Mouse (Mus musculus): ENCODE measurements around the gene Polr2e.

The Polr2e gene

DNA sequence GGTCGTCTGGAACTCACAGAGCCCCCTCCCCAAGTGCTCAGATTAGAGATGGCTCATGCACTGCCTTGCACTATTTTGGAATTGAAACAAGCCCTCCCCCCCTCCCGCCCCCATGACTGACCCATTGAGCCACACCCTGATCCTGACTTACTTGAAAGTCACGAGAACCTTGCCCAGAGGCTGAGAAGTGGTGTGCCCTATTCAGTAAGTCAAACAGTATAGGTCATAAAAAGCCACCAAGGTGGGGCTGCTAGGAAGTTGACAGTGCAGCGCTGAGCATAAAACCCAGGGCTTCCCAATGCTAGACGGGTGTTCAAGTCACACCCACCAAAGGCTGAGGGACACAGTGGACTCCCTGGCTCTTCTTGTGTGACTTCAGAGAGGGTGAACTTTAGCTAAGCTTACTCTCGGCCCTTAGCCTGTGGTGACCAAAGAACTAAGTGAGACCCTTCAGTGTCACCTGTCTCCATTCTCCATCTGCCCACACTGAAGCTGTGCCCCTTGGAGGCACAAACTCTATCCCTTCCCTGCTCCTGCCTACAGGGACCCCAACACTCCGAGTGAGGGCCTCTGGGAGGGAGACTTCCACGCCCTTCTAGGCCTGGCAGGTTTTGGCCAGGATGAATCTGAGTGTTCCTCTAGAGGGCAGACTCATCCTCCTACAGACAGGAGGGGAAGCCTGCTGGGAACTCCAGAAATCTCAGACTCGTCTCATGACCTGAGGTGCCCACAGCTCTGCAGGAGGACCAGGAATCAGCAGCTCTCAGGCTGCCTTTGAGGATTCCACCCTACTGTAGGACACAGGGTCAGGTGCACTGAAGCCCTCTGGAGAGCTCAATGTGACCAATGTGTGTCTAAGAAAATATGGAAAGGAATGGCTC, 5.8 kb downstream of the Polr2e start:
- no peak for DNase-seq (ENCODE audit: low spot score)

DNA sequence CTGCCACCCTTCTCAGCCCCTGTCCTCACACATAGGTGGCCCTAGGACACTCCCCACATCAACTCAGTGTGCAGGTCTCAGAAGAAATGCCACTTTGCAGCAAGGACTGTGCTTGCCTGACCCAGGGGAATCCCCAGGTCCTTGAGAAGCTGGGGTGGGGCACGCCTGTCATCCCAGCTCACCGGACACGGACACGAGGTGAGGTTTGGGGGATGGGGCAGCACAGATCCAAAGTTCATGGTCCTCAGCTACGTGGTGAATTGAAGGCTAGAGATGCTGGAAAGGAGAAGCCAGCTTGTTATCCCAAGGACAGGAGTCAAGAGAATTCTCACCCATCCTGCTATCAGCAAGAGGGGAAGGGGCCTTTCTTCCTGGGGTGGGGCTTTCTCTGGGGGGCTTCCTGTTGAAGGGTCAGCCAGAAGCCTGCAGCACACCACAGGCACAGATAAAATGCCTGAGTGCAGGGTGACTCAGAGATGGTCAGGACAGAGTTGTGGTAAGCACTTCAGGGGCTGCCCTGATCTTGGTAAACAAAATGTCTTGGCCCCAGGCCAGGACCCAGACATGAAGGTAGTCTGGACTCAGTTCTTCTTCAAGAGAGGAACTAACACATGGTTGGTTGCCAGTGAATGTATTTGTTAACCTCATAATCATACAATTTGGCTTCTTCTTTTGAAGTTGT, 6.7 kb downstream of the Polr2e start:
- DNase-seq (ENCODE audit: low spot score), result no peak

DNA sequence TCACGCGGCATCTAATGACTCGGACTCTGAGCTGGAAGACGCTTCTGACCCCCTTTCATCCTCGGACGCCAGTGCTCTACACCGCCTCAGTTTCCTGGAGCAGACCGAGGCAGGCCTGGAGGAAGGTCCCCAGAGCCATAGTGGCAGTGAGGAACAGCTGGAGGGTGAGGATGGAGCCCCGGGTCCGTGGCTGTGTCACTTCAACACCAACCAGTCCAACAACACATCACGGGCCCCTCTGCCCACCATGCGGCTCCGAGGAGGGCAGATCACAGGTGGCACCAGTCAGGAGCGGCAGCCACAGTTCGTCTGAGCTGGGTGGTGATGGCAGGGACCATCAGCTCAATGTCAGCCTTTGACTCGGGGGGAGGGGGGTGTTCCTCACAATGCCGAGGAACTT, 8.9 kb downstream of the Polr2e start:
- no peak for DNase-seq (ENCODE audit: low spot score)

DNA sequence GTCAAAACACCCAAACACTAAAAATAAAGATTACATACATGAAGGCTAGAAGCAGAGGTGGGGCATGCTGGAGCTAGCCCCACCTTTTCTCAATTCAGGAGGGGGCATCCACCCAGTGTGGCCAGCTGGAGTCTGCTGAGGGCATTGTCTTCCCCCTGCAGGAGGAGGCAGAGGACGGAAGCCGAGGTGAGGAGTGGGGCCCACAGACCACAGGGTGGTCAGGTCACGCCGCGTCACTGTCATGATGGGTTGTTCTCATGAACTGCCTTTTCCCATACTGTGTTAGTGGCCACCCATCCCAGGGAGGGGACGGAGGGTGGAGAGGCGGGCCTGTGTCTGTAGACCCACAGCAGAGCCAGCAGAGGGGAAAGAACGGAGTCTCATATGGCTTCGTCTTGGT, 9.4 kb downstream of the Polr2e start:
- DNase-seq (ENCODE audit: low spot score), result no peak

DNA sequence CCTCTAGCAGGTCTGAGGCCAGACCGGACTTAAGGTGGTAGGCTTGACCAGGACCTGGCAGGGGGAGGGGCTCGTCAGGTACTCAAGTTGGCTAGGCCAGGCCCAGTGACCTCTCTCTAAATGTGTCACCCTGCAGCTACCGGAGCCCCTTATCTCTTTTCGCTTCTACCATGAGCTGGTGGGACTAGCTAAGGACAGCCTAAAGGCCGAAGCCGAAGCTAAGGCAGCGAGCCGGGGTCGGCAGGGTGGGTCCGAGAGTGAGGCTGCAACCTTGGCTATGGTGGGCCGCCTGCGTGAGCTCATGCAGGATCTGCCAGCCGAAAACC, 11.1 kb downstream of the Polr2e start:
- DNase-seq (ENCODE audit: low spot score), result no peak

DNA sequence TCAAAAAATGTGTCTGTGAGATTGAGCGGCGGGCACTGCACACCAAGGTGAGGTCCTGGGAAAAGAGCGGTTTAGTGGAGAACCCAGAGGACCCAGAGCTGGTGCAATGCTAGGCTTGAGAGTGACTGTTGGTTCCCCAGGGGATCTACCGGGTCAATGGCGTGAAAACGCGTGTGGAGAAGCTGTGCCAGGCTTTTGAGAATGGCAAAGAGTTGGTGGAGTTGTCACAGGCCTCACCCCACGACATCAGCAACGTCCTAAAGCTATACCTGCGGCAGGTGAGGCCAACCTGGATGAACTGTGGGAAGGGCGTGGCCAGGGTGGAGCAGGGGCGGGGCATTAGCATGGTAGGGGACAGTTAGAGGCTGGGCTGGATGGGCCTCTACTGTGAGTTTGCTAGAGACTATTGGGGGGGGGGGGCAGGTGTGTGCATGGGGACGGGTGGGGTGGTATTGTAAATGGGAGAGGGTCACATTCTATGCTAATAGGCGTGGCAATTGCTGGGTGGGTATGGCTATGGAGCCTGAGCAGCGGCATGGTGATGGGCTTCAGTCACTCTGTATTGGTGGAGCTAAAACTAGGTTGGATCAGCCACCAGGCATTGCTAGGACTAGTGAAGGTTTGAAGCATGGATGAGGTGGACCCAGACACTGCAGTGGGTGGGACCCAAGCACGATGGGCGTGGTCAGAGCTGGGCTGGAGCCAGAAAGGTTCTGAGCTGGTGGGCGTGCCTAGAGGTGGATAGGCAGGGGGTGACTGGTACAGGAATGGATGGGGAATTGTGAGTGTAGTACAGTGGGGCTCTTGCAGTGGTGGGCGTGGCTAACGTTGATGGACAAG, 11.7 kb downstream of the Polr2e start:
- DNase-seq (ENCODE audit: low spot score), result no peak

DNA sequence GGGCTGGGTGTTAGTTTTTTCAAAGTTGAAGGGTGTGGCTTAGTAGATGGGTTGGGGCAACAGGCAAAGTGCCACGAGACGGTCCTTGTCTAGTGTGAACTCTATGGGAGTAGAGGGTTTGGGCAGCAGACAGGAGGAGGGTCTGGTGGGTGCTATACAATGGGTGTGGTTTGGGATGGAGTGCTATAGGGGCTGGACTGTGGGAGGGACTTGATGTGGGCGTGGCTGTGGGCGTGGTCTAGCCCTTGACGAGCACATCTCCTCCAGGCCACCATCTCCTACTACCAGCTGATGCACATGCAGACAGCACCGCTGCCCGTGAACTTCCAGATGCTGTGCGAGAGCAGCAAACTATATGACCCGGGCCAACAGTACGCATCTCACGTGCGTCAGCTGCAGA, 13.7 kb downstream of the Polr2e start:
- DNase-seq (ENCODE audit: low spot score), result no peak

DNA sequence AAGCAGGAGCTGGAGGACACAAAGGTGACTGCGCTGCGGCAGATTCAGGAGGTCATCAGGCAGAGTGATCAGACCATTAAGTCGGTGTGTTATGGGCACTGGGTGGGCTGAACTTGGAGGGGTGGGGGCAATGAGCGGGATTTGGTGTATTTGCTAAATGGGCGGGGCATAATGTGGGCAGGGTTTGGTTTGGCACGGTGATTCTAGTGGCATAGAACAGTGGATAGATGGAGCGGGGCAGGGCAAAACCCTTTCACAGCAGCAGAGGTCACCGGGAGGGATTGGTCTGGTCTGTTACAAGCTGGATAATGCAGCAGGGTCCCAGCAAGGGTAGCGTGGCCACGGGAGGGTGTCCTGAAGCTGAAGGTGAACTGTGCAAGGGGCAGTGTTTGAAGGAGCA, 14.1 kb downstream of the Polr2e start:
- no peak for DNase-seq (ENCODE audit: low spot score)

DNA sequence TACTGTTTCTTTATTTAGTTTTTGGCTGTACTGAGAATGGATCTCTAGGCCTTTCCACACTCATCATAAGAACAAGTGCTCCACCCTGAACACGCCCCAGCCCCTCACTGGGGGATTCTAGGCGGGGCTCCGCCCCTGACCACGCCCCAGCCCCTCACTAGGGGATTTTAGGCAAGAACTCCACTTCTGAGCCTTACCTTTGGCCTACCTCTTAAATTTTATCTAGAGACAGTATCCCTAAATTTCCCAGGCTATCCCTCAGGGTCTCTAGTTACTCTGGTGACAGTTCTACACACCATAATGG, 14.6 kb downstream of the Polr2e start:
- DNase-seq (ENCODE audit: low spot score), result no peak

DNA sequence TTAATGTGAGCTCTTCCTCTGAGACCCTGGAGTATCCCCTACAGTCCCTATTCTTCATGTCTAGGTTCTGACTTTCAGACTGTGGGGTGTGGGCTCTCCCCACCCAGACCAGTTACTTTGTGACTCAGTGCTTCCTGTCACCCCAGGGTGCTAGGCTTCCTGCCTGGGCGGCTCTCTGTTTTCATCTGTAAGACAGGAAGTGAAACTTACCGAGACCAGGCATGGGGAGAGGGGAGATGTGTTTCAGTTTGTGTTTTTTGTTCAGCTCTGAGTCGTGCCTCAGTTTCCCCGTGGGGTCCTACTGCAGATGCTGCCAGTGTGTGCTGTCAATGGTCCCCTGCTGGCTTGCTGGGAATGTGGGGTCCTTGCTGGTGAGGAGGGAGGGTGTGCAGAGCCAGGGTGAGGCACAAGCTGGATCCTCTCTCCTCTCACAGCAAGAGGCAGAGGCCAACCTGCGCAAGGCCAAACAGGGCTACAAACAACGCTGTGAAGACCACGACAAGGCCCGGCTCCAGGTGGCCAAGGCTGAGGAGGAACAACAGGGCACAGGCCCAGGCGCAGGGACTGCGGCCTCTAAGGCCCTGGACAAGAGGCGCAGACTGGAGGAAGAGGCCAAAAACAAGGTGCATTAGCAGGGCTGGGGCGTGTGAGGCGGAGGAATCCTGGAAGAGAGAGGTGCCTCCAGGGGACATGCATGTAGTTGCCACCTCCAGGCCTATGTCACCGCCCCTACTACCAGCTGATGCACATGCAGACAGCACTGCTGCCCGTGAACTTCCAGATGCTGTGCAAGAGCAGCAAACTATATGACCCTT, 15.2 kb downstream of the Polr2e start:
- DNase-seq (ENCODE audit: low spot score), result no peak

DNA sequence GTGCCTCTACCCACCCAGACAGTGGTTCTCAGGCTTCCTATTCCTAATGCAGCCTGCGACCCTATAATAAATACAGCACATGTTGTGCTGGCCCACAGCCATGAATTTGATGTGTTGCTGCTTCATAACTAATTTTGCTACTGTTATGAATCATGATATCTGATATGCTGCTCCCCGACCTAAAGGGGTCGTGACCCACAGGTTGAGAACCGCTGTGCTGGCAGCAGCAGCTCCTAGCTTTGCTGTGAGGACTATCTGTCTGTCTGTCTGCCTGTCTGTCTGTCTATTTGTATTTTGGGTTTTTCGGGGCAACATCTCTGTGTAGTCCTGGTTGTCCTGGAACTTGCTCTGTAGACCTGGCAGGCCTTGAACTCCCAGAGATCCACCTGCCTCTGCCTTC, 15.8 kb downstream of the Polr2e start:
- no peak for DNase-seq (ENCODE audit: low spot score)

DNA sequence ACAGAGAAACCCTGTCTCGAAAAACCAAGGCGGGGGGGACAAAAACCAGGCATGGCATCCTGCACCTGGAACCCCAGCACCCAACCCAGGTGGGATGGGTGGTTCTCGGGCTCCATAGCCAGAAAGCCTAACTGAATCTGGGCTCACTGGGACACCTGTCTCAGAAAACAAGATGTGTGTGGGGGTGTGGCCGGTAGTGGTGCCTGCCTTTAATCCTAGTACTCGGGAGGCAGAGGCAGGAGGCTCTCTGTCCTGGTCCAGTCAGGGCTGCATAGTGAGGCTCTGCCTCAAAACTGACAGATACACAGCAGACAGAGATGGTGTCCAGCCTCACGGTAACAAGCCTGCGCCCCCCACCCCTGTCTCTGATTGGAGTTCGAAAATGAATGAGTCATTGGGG, 16.8 kb downstream of the Polr2e start:
- no peak for DNase-seq (ENCODE audit: low spot score)

DNA sequence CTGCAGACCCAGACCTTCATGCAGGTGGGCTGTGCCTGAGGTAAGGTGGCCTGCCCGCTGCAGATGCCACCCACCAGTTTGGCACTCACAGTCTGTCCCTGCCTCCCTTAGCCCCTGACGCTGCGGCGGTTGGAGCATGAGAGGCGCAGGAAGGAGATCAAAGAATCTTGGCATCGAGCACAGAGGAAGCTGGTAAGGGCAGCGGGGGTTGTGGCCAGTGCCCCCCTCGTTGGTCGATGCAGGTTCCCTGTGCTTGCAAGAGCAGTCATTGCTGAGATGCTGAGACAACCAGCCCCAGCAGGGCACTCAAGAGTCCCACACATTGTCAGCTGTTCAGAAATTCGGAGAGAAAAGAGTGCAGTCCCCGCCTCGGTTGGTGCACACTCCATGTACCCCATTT, 17.4 kb downstream of the Polr2e start:
- no peak for DNase-seq (ENCODE audit: low spot score)

DNA sequence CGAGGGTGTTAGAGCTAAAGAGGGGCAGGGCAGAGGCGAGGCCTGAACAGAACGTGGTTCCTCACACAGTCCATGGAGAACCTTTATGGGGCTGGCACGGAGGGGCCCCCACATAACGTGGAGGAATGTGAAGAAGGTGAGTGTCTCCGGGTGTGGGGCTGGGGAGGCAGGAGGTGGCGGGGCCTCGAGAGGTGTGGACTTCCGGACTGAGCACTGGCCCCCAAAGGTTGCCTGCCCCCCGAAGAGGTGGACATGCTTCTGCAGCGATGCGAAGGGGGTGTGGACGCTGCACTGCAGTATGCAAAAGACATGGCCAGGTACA, 18.3 kb downstream of the Polr2e start:
- DNase-seq (ENCODE audit: low spot score), result no peak

DNA sequence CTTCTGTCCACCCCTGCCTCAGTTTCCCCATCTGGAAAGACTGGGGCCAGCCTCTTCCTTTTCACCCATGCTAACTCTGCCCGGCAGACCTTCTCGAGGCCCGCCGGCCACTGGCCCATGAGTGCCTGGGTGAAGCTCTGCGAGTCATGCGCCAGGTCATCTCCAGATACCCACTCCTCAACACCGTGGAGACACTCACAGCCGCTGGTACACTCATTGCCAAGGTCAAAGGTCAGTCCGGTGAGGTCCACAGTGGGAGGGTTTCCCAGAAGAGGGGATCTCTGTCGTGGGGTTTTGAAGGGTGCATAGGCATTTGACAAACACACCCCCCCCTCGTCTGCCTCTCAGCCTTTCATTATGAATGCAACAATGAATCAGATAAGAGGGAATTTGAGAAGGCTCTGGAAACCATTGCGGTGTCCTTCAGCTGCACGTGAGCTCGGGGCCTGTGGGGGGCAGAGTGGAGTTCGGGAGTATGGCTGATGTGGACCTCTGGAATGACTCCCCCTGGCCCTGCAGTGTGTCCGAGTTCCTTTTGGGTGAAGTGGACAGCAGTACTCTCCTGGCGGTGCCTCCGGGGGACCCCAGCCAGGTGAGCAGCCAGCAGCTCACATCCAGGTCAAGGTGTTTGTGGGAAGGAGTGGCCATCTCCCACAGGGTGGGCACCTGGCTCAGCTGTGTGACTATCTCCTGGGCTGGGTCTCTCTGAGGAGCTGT, 18.8 kb downstream of the Polr2e start:
- no peak for DNase-seq (ENCODE audit: low spot score)

DNA sequence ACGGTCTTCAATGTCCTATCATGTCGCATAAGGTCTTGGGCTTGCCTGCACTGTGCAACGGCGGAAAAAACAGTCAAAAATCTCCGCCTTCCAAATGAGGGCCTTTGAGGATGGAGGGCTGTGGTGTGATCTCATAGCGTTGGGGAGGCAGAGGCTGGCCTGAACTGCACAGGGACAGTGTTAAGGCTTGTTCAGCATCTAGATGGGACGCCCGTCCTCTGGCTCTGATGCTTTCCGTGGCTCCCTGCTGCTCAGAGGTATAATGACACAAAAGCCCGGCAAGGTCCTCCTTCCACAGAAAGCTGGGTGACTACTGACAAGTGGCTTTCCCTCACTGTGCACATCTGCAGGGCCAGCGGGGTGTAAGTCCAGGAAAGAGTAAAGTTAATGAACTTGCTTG, 19.4 kb downstream of the Polr2e start:
- no peak for DNase-seq (ENCODE audit: low spot score)

DNA sequence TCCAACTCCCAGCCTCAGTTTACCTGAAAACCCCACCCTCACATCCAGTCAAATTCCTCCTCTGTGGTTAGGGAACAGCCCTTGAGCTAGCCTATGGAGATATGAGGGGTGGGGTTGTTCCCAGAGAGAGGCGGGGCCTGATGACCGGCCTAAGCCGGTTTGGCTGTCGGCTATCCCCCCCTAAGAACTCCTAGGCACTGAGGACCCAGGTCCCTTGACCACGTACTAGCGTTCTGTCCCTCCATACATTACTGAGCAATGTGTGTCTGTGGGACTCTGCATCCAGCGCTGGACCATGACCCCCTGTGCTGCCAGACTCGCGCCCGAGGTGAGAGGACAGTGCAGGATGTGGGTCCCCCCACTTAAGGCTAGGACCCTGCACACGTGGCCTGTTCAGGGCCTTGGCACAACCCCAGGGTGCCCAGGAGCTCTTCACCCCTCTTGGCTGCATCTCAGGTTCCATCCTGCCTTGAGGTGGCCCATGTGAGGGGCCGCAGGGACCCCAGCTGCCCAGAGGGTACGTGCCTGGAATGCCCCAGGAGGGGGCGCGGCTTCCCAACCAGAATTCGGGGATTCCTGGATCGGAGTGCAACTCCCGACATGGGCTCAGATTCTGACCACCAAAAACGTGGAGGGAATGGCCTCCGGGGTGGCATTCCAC, 20.0 kb downstream of the Polr2e start:
- DNase-seq (ENCODE audit: low spot score), result no peak

DNA sequence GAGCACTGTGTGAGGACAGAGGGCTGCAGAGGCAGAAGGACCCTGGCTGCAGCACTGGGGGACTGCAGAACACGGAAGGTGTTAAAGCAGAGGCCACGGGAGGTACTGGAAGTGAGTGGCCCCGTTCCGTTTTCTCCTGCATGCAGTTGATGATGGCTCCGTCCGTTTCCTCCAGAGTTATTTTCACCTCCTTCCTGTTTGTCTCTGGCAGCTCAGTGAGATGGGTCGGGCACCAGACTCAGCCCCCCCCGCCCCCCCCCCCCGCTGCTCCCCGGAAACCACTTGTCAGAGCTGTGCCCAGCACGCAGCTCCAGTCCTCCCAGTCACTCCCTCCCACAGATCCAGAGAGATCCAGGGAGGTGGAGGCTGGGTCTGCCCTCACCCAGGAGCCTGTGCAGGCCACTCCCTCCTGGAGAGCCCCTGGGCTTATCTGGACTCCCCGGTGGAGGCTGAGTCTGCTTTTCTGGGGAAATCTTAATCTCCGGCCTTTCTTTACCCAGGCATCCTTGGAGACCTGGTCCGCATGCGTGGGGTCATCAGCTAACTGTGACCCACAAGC, 20.8 kb downstream of the Polr2e start:
- DNase-seq (ENCODE audit: low spot score), result no peak

DNA sequence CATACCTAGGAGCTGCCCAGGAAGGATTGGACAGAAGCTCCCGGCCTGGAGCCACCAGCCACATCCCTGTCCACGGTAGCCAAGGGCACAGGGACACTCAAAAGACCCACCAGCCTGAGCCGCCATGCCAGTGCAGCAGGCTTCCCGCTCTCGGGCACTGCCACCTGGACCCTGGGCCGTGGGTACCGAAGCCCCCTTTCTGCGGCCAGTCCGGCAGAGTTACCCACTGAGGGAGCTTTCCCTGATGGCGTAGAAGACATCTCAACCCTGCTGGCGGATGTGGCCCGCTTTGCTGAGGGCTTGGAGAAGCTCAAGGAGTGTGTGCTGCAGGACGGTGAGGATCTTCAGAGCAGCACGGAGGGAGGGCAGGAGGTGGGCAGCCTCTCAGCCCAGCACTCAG, 21.8 kb downstream of the Polr2e start:
- no peak for DNase-seq (ENCODE audit: low spot score)

DNA sequence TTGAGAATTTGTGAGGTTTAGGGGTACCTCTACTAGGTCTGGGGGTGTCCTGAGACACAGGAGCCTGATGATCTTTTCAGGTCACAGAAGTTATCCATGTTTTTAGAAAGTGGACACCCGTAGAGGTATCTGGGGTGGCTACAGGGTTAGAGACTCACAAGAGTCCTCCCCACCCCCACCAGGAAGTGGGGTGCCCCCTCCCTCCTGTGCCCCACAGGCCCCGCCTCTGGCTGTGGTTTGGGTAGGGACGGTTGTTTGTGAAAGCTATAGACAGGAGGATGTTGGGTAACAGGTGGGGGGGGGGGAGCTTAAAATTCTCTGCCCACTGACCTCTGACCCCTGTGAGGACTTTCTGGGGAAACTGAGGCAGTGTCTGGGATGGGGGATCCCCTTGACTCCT, 22.2 kb downstream of the Polr2e start:
- DNase-seq (ENCODE audit: low spot score), result no peak

DNA sequence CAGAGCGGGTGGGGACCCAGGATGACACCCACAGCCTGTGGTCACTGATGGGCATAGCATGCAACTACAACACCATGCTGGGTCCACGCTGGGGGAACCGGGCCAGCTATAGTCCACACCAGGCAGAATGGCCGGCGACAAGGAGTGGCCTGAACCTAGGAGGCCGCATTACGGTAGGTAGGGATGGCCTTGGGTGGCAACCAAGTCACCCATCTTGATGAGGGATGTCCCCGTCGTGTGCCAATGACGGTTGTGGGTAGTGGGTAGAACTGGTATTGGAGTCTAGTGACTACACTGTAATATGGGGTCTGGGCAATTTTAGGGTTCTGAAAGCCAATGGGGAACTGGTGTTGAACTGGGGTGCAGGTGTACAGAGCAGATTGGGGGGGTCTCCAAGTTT, 22.7 kb downstream of the Polr2e start:
- DNase-seq (ENCODE audit: low spot score), result no peak

Measured in ovary, postnatal 10 days (tissue).